Mouse (Mus musculus) neural tube, embryonic 11.5 days (tissue): ENCODE results near the gene Stab1. TPM values are rescaled to one million over a fixed set of nuclear protein-coding genes. Genes with fewer than 3 reads are reported as not detected.

ENCODE experiments used
- ATAC-seq: fragments of 200-750 bp; cut with Nextera tagmentation; 2 replicates; pipeline ENCODE4 v1.8.0; 2017; ENCODE audit warnings: moderate number of reproducible peaks, mild to moderate bottlenecking, moderate TSS enrichment, moderate library complexity; ENCODE audit not compliant: insufficient read depth, low FRiP score, low TSS enrichment
- DNase-seq: peaks from one replicate; pipeline ENCODE4 v3.0.0-alpha.2; 2015; ENCODE audit warnings: low spot score
- H3K27ac ChIP-seq: fragments of 300-500 bp; sonication (generic); 2 replicates; pipeline ENCODE4 v1.5.1; 2014; ENCODE audit warnings: low read depth, mild to moderate bottlenecking, low read length
- H3K27me3 ChIP-seq: fragments of 300-500 bp; sonication (generic); 2 replicates; pipeline ENCODE4 v1.6.1; 2014; ENCODE audit warnings: mild to moderate bottlenecking, low read length, mixed read lengths; ENCODE audit not compliant: control insufficient read depth, insufficient read depth
- H3K36me3 ChIP-seq: fragments of 300-500 bp; sonication (generic); 2 replicates; pipeline ENCODE4 v1.6.1; 2014; ENCODE audit warnings: mild to moderate bottlenecking, low read length, moderate library complexity, mixed read lengths; ENCODE audit not compliant: control insufficient read depth, insufficient read depth
- H3K4me1 ChIP-seq: fragments of 300-500 bp; sonication (generic); 2 replicates; pipeline ENCODE4 v1.6.1; 2014; ENCODE audit warnings: low read length, mixed read lengths; ENCODE audit not compliant: control insufficient read depth, insufficient read depth
- H3K4me2 ChIP-seq: fragments of 300-500 bp; sonication (generic); 2 replicates; pipeline ENCODE4 v1.6.1; 2014; ENCODE audit warnings: low read depth, mild to moderate bottlenecking, moderate library complexity
- H3K4me3 ChIP-seq: fragments of 300-500 bp; sonication (generic); 2 replicates; pipeline ENCODE4 v1.5.1; 2014; ENCODE audit warnings: low read depth, low read length
- H3K9ac ChIP-seq: fragments of 300-500 bp; sonication (generic); 2 replicates; pipeline ENCODE4 v1.6.1; 2014; ENCODE audit warnings: mild to moderate bottlenecking, low read length
- H3K9me3 ChIP-seq: fragments of 300-500 bp; sonication (generic); 2 replicates; pipeline ENCODE4 v1.6.1; 2016; ENCODE audit warnings: low read length; ENCODE audit not compliant: control insufficient read depth
- WGBS: fragments of 180-500 bp; shearing (Covaris S2); extraction: QIAGEN DNeasy Blood & Tissue Kit; methylation state at CpG from one replicate; pipeline ENCODE4 v1.1.7; 2014; 5-methylcytosine and 5-hydroxymethylcytosine counted together
- polyA plus RNA-seq: library from polyadenylated mRNA; unstranded; fragments of >200 nt; fragmentation: Nextera tagmentation; extraction: Ambion mirVana; gene quantifications from 2 replicates; pipeline ENCODE4 v1.2.1, GENCODE M21; 2014

Stab1 gene
- polyA plus RNA-seq, 1 experiment from 2014 or later: 18.7 TPM

- Histone ChIP-seq H3K9ac (no peak overlapping the region), H3K4me1 (peaks cover 10% of the 10 kb centered on the region), H3K36me3 (no peaks in the 10 kb centered on the region), H3K9me3 (no peaks in the 10 kb centered on the region), H3K27ac (no peak overlapping the region), H3K4me2 (no peak overlapping the region), H3K4me3 (no peak overlapping the region), H3K27me3 (no peaks in the 10 kb centered on the region)
- no peak for ATAC-seq
- DNase-seq: no peak
- WGBS: 84% methylated on average over 4 of the region's 4 CpGs
These were observed 40.7 kb upstream of the Stab1 start for GRCm38 (mm10) chr14:31209133-31209557.

- ATAC-seq (no peak), DNase-seq (no peak)
- 68% methylated on average over 2 of the region's 2 CpGs for WGBS
- H3K9me3 ChIP-seq: no peaks in the 10 kb centered on the region
- no peak within 1 kb of the TSS for H3K27ac ChIP-seq
- peak within 1 kb of the TSS; percentile 95 for H3K4me2 ChIP-seq
- no peak within 1 kb of the TSS for H3K9ac ChIP-seq
- H3K4me3 ChIP-seq: 0 out of 2 replicates have a peak within 1 kb of the TSS, but pooled peaks have one; percentile 87
- H3K27me3 ChIP-seq: no peaks in the 10 kb centered on the region
- peaks cover 7% of the 10 kb centered on the region for H3K36me3 ChIP-seq
- peaks cover 10% of the 10 kb centered on the region for H3K4me1 ChIP-seq
These were observed 39.6 kb upstream of the Stab1 start, which contains the start of gene Tnnc1 for GRCm38 (mm10) chr14:31208084-31208483. Tnnc1 (plus strand) TSS chr14:31208312.

GRCm38 (mm10) chr14:31207070-31207830 is 38.8 kb upstream of the Stab1 start:
- no peaks in the 10 kb centered on the region for H3K27me3 ChIP-seq
- peaks cover 9% of the 10 kb centered on the region for H3K36me3 ChIP-seq
- 81% methylated on average over 13 of the region's 13 CpGs for whole genome bisulfite sequencing
- peak overlapping the region; percentile 87 for H3K4me3 ChIP-seq
- no peaks in the 10 kb centered on the region for H3K9me3 ChIP-seq
- no peak overlapping the region for H3K27ac ChIP-seq
- H3K4me1 ChIP-seq: peaks cover 10% of the 10 kb centered on the region
- no peak for DNase-seq
- ATAC-seq: peak; percentile 8; the same call in 1 of the 2 replicates
- H3K4me2 ChIP-seq: peak overlapping the region; percentile 95
- H3K9ac ChIP-seq: peak overlapping the region; percentile 47; the same call in 1 of the 2 replicates

- WGBS: under 1% methylated on average over 42 of the region's 48 CpGs
- Histone ChIP-seq H3K9me3 (no peaks in the 10 kb centered on the region), H3K4me1 (peaks cover 10% of the 10 kb centered on the region), H3K4me2 (peak overlapping the region; percentile 95), H3K9ac (peak overlapping the region; percentile 90), H3K36me3 (peaks cover 12% of the 10 kb centered on the region), H3K27me3 (no peaks in the 10 kb centered on the region), H3K4me3 (peak overlapping the region; percentile 87), H3K27ac (peak overlapping the region; percentile 79)
- DNase-seq (peak; percentile 95), ATAC-seq (peak; percentile 70)
These were observed 38.1 kb upstream of the Stab1 start for GRCm38 (mm10) chr14:31206472-31206981.

GRCm38 (mm10) chr14:31205562-31206467 is 37.4 kb upstream of the Stab1 start:
- Histone ChIP-seq H3K4me1 (peaks cover 10% of the 10 kb centered on the region), H3K4me2 (peak overlapping the region; percentile 95), H3K4me3 (peak overlapping the region; percentile 87), H3K27ac (peak overlapping the region; percentile 79), H3K9ac (peak overlapping the region; percentile 90), H3K36me3 (peaks cover 12% of the 10 kb centered on the region), H3K9me3 (no peaks in the 10 kb centered on the region), H3K27me3 (no peaks in the 10 kb centered on the region)
- 2% methylated on average over 37 of the region's 39 CpGs for WGBS
- DNase-seq: peak; percentile 66
- peak; percentile 63 for ATAC-seq

- Histone ChIP-seq H3K4me3 (peak overlapping the region; percentile 87), H3K27ac (peak overlapping the region; percentile 30; the same call in 1 of the 2 replicates), H3K9ac (peak overlapping the region; percentile 90), H3K9me3 (no peaks in the 10 kb centered on the region), H3K27me3 (no peaks in the 10 kb centered on the region), H3K4me2 (peak overlapping the region; percentile 95), H3K4me1 (peaks cover 10% of the 10 kb centered on the region), H3K36me3 (peaks cover 14% of the 10 kb centered on the region)
- peak; percentile 27 for DNase-seq
- ATAC-seq: no peak
- WGBS: 40% methylated on average over 8 of the region's 8 CpGs
These were observed 36.8 kb upstream of the Stab1 start for GRCm38 (mm10) chr14:31205244-31205561.

GRCm38 (mm10) chr14:31204844-31205243 is 36.4 kb upstream of the Stab1 start:
- DNase-seq (no peak), ATAC-seq (no peak)
- H3K4me3 ChIP-seq: peak overlapping the region; percentile 87
- peaks cover 14% of the 10 kb centered on the region for H3K36me3 ChIP-seq
- 0 out of 2 replicates have a peak overlapping the region, but pooled peaks have one; percentile 20 for H3K27ac ChIP-seq
- peaks cover 10% of the 10 kb centered on the region for H3K4me1 ChIP-seq
- peak overlapping the region; percentile 90 for H3K9ac ChIP-seq
- WGBS: 81% methylated on average over 4 of the region's 4 CpGs
- H3K27me3 ChIP-seq: no peaks in the 10 kb centered on the region
- H3K4me2 ChIP-seq: peak overlapping the region; percentile 95
- H3K9me3 ChIP-seq: no peaks in the 10 kb centered on the region

- Histone ChIP-seq H3K4me3 (no peak overlapping the region), H3K9ac (no peak overlapping the region), H3K27ac (no peak overlapping the region), H3K27me3 (no peaks in the 10 kb centered on the region), H3K4me2 (no peak overlapping the region), H3K9me3 (no peaks in the 10 kb centered on the region), H3K36me3 (peaks cover 17% of the 10 kb centered on the region), H3K4me1 (peaks cover 6% of the 10 kb centered on the region)
- no peak for ATAC-seq
- 88% methylated on average over 3 of the region's 3 CpGs for WGBS
- DNase-seq: no peak
These were observed 31.6 kb upstream of the Stab1 start for GRCm38 (mm10) chr14:31200038-31200437.
